Mouse (Mus musculus) CH12F3 (cell line): Measurements from ENCODE around the gene Atp5g2.
"Not testable (repeated sequence)": the region's sequence is repeated elsewhere in the genome, so short reads cannot be mapped to it uniquely, and the experiment has no call there.

ENCODE experiments used
- in situ Hi-C: fragments of 300-500 bp; cut with MboI; formaldehyde crosslinking; loops from 2 replicates; pipeline ENCODE4 v1.14.3; 2020; ENCODE audit warnings: low sequenced_read_pairs

Gene Atp5g2

DNA sequence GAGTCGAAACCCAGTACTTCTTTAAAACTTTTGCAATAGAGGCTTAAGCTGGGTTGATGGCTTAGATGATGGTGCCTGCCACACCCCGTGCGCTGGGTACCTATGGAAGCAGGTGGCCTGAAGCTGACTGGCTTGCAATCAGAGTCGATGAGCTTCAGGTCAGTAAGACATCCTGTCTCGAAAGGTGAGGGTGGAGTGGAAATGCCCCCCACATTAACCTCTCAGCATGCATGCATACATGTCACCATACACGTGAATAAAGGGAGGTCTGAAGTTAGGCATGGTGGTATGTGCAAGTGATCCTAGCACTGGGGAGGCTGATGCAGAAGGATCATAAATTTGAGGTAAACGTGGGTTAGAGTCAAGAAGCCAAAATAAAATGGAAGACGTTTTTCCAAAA, 2.6 kb downstream of the Atp5g2 start:
- in situ Hi-C loops = no loop called here

DNA sequence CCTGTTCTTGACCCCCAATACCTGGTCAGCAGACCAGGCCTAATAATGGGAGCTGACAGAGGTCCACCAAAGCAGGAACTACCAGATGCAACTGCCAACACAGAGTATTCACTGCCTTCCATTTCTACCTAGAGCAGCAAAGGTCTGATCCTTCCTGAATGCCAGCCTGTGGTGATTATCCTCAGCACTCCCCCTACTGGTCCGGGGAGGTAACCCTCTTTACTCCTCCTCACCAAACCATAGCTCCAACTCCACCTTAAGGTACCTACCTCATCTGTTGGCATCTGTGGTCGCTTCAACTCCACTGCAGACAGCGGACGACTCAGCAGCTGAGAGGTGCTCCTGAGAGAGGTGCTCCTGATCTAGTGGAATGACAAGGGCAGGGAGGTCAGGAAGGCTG, 6.7 kb downstream of the Atp5g2 start:
- in situ Hi-C loops = no loop called here

DNA sequence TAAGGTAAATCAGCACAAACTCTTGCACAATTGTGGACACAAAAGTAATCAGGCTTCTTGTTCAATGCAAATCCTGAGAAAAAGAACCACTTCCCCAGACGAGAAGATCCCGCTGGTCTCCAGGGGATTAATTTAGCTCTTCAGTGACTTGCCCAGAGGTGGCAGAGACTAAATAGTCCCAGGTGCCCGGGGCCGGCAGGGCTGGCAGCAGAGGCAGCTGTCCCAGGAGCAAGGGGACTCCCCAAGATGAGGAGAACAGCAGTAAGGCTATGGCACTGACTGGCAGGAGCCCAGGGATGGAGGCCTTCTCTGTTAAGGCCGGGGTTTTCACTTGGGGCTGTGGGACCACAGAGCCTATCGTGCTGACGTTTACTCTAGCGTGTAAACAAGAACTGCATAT, 8.3 kb downstream of the Atp5g2 start:
- in situ Hi-C loops = no loop called here

DNA sequence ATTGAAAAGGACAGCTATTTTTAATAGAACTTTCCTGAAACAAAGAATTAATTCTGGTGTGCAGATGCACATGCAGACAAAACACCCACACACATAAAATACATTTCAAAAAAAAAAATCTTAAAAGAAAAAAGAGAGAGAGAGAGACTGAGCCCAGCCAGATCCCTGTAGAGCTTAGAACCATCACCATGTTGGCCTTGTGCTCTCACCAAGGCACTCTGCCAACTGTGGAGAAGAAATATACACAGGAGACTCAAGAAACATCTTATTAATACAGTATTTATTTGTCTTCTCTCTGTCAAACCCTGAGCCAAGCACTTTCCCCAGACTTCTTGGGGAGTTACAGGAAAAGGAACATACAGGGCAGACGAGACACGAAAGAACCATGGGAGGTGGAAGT, 9.6 kb downstream of the Atp5g2 start:
- in situ Hi-C loops = not testable (repeated sequence)

DNA sequence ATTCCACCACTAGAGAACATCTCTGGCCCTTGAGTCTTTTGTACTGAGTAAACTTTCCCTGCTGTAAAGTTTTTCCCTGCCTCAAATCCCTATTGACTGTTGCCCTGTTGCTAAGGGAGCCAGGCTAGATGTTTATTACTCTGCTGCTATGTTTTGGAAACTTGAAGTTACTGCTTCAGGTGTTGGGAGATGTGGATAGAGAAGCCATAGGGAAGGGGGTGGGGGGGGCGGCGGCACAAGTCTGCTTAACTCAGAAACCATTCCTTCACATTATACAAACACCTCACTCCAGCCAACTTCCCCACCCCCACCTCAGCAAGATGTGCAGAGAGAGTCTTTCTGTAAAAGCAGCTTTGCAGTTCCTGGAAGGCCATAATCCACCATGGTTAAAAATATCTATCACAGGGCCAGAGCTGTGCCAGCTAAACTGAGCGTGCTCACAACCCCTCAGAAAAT, 14.2 kb downstream of the Atp5g2 start:
- in situ Hi-C loops = no loop called here

DNA sequence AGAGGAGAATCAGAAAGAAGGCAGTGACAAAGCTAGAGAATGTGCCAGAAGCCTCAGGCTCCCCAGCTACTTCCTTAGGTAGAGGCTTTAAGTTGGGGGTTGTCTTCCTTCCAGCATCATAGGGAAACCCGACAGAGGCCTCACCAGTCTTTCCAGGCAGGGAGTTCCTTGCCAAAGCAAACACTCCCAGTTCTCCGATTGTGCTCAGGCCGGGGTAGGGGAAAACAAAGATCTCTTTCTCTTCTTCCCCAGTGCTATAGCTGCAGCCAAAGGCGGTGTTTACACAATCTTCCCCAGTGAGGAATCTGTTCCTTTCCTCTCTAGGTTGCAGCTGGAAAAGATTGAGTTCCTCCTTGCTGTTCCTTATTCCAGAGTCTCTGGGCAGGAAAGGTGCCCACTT, 15.5 kb downstream of the Atp5g2 start:
- in situ Hi-C loops = no loop called here

DNA sequence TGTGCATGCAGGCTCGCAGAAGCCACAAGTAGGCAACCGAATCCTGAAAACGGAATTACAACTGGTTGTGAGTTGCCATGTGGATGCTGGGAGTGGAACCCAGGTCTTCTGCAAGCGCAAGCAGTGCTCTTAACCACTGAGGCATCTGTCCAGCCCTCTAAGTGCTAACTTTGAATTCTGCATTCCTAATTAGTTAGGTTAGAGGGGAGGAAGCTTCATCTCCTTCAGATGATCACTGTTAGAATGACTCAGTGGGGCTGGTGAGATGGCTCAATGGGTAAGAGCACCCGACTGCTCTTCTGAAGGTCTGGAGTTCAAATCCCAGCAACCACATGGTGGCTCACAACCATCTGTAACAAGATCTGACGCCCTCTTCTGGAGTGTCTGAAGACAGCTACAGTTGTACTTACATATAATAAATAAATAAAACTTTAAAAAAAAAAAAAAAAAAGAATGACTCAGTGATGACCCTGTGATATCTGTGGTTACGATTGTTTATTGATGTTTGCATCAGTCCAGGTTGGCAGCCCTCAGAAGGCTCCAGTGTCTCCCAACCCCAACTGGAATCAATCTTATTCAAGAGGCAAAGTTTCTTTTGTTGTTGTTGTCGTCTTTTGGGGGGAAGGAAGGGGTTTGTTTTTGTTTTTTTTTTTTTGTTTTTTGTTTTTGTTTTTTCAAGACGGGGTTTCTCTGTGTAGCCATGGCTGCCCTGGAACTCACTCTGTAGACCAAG, 20.1 kb downstream of the Atp5g2 start:
- in situ Hi-C loops = not testable (repeated sequence)

DNA sequence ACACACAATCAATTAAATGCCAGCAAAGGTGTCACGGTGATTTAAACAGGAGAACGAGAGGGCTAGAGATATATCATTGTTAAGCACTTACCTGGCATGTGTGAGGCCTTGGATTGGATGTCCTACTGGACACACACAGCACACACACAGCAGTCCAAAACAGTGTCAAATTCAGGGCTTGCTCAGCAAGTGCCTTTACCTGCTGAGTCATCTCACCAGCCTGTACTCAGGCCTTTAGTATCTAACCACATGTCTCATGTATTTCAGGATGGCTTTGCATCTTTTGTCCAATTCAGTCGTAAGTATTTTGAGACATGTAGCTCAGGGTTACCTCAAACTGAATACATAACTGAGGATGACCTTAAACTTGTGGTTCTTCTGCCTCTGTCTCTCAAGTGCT, 21.0 kb downstream of the Atp5g2 start:
- in situ Hi-C loops = no loop called here

DNA sequence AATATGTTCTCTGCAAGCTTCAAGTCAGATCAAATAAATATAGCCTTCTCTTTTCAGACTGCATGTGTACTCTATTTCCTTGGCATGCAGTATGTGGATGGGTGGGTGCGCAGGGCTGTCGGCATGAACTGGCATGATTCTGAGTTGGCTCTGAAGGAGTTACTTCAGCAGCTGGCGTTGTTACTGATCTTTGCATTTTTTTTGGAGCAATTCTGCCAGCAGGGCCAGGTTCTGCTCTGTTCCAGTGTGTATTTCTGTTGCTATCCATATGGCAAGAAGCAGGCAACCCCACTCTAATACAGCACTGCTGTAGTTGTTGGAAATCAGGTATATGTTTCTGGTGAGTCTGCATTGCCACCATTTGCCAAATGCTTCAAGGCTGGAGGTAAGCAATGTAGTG, 36.3 kb downstream of the Atp5g2 start:
- in situ Hi-C loops = no loop called here

DNA sequence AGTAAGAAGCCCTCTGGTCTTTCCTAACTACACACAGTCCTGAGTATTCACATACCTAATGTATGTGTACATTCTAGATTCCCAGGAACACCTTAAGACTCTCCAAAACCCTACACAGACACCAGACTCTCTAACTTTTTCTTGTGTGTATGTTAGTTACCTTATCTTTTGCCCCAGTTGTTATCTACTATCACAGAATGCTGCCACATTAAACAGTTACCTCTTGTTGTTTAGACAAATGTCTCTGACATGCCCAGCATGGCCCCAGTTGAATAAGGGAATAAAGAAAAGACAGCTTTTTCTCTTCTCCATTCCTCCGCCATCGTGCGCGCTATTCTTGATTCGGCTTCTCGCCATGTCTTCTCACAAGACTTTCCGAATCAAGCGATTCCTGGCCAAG, 37.5 kb downstream of the Atp5g2 start:
- in situ Hi-C loops = no loop called here

DNA sequence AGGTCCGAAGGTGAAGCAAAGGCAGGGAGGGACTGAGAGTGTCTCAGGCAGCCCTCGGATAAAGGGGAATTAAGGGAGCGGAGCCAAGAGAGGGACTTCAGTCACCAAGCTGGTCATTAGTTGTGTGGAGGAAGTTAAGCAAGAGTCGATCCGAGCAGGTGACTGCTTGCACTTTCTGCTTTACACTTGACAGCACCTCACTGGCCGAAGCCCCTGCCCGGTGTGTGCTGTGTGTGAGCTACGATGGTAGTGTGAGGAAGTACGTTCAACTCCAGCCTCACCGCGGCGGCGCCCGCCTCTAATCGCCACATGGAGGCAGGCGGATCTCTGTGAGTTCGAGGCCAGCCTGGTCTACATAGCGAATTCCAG, 46.5 kb downstream of the Atp5g2 start:
- in situ Hi-C loops = no loop called here

DNA sequence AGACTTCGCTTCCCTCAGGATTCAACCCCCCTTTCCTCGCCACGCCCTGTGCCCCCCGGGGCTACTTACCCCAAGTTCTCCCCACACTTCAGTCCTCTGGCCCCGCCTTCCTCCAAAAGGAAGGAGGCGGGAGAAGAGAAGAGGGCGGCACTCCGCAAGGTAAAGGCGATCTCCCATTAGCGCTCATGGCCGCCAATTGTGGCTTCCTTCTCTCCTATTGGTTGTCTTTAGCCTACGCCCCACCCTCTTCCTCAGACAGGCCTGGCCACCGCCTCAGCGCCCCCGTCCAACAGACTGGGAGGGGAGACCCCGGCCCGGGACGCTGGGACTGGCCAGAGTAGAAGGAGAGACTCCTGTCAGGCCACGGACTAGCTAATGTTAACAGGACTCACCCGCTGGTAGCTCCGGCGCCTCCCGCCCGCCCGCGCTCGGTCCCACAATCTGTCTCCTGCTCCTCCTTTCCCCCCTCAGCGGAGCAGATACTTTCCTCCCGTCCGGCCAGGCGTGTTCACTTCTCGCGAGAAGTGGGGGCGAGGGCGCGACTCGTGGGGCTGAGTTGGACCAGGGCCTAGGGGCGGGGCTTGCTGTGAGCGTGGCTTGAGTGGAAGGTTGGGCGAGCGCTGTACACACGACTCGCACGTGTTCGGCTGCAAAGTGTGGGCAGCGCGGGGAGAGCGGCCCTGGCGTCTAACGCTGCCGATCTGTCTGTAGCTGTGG, 47.0 kb downstream of the Atp5g2 start, which contains the start of the genes Gm28047 and Atf7:
Gm28047 (minus strand) TSS at position 98 of the 717 bp plus-strand sequence.
Atf7 (minus strand) TSS at position 495 of the 717 bp plus-strand sequence.
- in situ Hi-C loops = no loop called here

DNA sequence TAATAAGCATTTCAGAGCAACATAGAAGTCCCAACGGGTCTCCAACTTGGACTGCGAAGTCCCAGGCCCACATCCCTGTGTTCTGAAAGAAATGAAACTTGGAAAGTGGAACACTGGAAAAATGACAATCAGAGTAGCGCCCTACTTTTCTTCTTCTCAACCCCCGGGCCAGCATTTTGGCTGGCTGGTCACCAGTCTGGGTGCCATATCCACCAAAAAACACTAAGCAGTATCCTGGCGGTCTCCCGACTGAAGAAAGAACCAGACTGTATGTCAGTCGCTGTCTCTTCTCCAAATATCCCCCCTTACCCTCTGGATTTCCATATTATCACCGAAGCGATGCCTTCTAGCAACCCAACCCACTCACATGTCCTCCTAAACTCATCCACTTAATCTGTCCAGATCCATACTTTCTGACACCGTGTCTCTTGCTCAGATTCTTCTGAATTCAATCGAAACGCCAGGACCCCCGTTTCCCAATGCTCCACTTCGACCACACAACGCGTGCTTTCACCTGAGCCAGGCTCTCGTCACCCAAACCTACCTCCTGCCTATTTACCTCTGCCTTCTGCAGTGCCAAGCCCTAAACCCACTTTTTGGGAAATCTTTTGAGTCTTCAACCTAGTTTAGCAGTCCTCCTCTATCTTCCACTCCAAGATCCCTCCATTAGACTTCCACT, 47.7 kb downstream of the Atp5g2 start:
- in situ Hi-C loops = no loop called here

DNA sequence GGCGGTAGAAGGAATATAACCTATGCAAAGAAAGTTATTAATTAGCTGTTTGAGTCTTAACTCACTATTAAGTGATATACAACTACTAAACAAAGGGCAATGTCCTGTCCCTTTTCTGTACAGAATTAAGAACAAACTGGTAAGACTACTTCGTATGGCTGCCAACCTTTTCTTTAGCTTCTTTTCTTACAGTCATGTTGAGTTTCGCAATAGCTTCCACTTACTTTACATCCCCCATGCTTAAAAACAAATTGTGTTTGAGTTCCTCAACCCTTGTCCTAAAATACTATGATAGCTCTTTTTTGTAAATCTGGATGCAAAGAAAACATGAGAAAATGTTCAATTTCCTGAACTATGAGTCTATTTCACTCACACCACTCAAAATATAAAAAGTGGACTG, 49.0 kb downstream of the Atp5g2 start:
- in situ Hi-C loops = no loop called here

DNA sequence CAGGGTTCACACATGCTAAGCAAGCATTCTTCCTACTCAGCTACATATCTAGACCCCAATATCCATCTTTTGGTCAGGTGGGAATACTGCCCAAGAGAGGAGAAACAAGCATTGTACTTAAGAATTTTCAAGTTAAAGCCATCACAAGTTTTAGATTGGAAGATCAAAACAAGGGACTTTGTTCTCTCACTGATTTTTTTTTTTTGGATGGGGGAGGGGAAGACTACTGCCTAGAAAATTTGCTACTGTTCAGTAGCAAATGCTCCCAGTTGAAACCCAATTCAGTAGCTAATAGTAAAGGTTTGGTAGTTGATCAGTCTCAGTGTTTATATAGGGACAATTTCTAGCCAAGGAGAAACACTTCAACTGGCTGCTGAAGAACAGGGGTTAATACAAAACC, 49.6 kb downstream of the Atp5g2 start:
- in situ Hi-C loops = no loop called here

DNA sequence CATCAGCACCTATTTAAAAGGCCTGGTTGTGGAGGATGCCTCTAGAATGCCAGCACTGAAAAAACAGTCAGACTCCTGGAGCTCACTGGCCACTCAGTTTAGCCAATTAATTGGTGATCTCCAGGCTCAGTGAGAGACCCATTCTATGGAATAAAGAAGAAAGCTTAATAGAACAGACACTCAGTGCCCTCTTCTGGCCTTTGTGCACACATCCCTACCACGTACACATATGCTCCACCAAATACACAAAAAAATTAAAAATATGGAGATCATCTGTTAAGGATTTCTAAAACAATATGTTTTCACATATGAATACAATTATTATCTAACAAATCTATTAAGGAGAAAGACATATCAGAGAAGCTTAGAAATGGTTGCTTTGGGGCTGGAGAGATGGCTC, 51.4 kb downstream of the Atp5g2 start:
- in situ Hi-C loops = no loop called here

DNA sequence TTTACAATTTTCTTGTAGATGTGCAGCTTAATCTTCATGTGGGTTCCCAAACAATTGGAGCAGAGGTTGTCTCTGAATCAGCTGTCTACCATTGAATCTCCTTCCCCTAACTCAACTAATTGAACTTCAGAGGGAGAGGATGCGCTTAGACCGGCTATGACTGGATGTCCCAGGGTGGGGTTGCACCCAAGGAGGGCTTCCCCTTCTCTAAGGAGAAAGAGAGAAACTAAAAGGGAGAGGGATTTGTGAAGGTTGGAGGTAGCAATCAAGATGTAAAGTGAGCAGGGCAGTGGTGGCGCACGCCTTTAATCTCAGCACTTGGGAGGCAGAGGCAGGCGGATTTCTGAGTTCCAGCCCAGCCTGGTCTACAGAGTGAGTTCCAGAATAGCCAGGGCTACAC, 52.7 kb downstream of the Atp5g2 start:
- in situ Hi-C loops = no loop called here

DNA sequence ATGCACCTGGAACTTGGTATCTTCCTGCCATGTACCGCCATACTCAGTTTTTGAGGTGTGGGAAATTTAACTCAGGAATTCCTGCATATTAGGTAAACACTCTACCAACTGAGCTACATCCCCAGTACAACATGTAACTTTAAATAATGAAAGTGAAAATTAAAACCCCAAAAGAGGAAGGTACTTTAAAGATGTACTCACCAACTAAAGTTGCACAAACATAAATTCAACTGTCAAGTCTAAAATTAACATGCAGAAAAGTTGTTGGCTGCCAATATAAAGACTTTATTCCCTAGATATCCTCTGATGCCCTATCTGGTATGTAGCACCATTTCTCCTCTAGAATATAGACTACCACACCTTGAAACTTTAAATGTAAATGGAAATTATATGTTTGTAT, 54.5 kb downstream of the Atp5g2 start:
- in situ Hi-C loops = no loop called here

DNA sequence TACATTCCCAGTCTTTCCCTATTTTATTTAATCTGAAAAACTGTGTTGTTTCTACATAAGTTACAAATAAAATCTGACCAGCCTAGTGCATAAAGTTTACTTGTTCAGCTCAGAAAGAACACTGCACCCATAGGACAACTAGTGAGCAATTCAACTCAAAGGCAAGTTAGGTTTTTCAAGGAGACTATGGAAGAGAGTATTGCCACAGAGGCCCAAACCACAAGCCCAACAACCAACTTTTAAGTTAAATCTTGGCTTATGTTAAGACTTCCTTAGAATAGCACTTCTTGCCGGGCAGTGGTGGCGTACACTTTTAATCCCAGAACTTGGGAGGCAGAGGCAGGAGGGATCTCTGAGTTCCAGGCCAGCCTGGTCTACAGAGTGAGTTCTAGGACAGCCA, 56.0 kb downstream of the Atp5g2 start:
- in situ Hi-C loops = no loop called here

DNA sequence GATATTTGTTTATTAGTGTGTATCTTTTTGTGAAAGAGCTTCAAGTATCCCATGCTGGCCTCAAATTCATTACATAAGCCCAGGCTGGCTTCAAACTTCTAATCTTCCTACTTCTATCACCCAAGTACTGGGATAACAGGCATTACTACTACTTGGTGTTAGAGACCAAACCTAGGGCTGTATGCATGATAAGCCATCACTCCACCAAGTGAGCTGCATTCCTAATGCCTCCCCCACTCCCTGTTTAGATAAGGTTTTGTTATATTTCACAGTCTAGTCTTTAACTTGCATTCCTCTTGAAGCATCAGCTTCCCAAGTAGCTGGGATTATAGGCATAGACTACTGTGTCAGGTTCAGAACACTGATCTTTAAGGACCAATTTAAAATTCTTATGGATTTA, 57.9 kb downstream of the Atp5g2 start:
- in situ Hi-C loops = no loop called here

DNA sequence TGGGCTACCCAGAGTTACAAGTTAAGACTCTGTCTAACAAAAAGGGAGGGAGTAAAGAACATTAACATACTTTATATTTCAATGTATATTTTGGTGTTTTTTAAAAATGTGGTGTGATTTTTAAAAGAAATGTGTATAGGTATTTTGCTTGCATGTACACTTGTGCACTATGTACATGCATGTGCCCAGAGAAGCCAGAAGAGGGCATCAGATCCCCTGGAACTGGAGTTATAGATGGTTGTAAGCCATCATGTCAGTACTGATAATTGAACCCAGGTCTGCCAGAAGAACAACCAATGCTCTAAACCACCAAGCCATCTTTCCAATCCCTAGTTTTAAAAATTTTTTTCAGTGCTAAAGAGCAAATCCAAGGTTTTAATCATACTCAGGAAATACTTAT, 59.2 kb downstream of the Atp5g2 start:
- in situ Hi-C loops = no loop called here
